Mouse (Mus musculus): Measurements from ENCODE around the gene Sytl2. TPM values are rescaled to one million over a fixed set of nuclear protein-coding genes. Genes with fewer than 3 reads are reported as not detected.

Sytl2 gene
- total RNA-seq, 1 experiment = 2.7 TPM

- H3K27ac ChIP-seq (ENCODE audit: insufficient read depth, low read depth, low read length, poor library complexity, severe bottlenecking) = no peak overlapping the region
- DNase-seq (ENCODE audit: low read depth, low spot score) = no peak
- in situ Hi-C loops (cut with MboI; ENCODE audit: low sequenced_read_pairs in 2 of 2, unreplicated experiment in 2 of 2) = no loop called here
Measured at GRCm38 (mm10) chr7:90302647-90303552, 848 bp downstream of the Sytl2 start.

GRCm38 (mm10) chr7:90306079-90306478 is 4.0 kb downstream of the Sytl2 start:
- TF ChIP-seq ZNF384 (IDR thresholded peaks at IDR 0.05; ENCODE audit: low read depth, low read length) (no peak), CHD2 (IDR thresholded peaks at IDR 0.05; ENCODE audit: low read depth, low read length) (no peak), HCFC1 (IDR thresholded peaks at IDR 0.05; ENCODE audit: borderline replicate concordance, insufficient read depth, low read length) (no peak), MAFK (IDR thresholded peaks at IDR 0.05; ENCODE audit: insufficient read depth, low read depth, low read length) (no peak), ZC3H11A (IDR thresholded peaks at IDR 0.05; ENCODE audit: borderline replicate concordance, low read depth, low read length) (no peak)
- Histone ChIP-seq H3K4me1 (ENCODE audit: control insufficient read depth in 2 of 2, insufficient read depth in 2 of 2, low read length in 2 of 2, poor library complexity in 1 of 2) (no peaks in the 10 kb centered on the region; a peak in 1 of 4 replicates), H3K4me3 (ENCODE audit: insufficient read depth in 1 of 2, low read depth in 1 of 2, low read length in 2 of 2, poor library complexity in 1 of 2, severe bottlenecking in 1 of 2) (no peak overlapping the region), H3K9me3 (ENCODE audit: control insufficient read depth, insufficient read depth, low read depth, low read length) (no peaks in the 10 kb centered on the region), H3K9ac (ENCODE audit: insufficient read depth, low read depth, low read length, poor library complexity, severe bottlenecking) (no peak overlapping the region), H3K27ac (ENCODE audit: insufficient read depth, low read depth, low read length, poor library complexity, severe bottlenecking) (no peak overlapping the region), H3K36me3 (ENCODE audit: control insufficient read depth, insufficient read depth, low read length, poor library complexity, severe bottlenecking) (no peaks in the 10 kb centered on the region)
- no peak for DNase-seq (ENCODE audit: low read depth, low spot score)
- in situ Hi-C loops (cut with MboI; ENCODE audit: low sequenced_read_pairs in 2 of 2, unreplicated experiment in 2 of 2) = no loop called here

More at GRCm38 (mm10) chr7:90302647-90303552, 848 bp downstream of the Sytl2 start:
- no peaks in the 10 kb centered on the region; a peak in 1 of 4 replicates for H3K4me1 ChIP-seq (ENCODE audit: control insufficient read depth in 2 of 2, insufficient read depth in 2 of 2, low read length in 2 of 2, poor library complexity in 1 of 2)
- TF ChIP-seq CHD2 (IDR thresholded peaks at IDR 0.05; ENCODE audit: low read depth, low read length) (no peak), HCFC1 (IDR thresholded peaks at IDR 0.05; ENCODE audit: borderline replicate concordance, insufficient read depth, low read length) (no peak), ZNF384 (IDR thresholded peaks at IDR 0.05; ENCODE audit: low read depth, low read length) (no peak), MAFK (IDR thresholded peaks at IDR 0.05; ENCODE audit: insufficient read depth, low read depth, low read length) (no peak)
- H3K9ac ChIP-seq (ENCODE audit: insufficient read depth, low read depth, low read length, poor library complexity, severe bottlenecking) = peak overlapping the region; percentile 64; the same call in 1 of the 2 replicates
- no peaks in the 10 kb centered on the region for H3K36me3 ChIP-seq (ENCODE audit: control insufficient read depth, insufficient read depth, low read length, poor library complexity, severe bottlenecking)
- peak overlapping the region; percentile 63 to 71 for H3K4me3 ChIP-seq (ENCODE audit: insufficient read depth in 1 of 2, low read depth in 1 of 2, low read length in 2 of 2, poor library complexity in 1 of 2, severe bottlenecking in 1 of 2)
- H3K9me3 ChIP-seq (ENCODE audit: control insufficient read depth, insufficient read depth, low read depth, low read length) = no peaks in the 10 kb centered on the region

- in situ Hi-C loops (cut with MboI; ENCODE audit: low sequenced_read_pairs in 2 of 2, unreplicated experiment in 2 of 2) = no loop called here
- Histone ChIP-seq H3K9me3 (ENCODE audit: control insufficient read depth, insufficient read depth, low read depth, low read length) (no peaks in the 10 kb centered on the region), H3K4me1 (ENCODE audit: control insufficient read depth in 2 of 2, insufficient read depth in 2 of 2, low read length in 2 of 2, poor library complexity in 1 of 2) (no peaks in the 10 kb centered on the region; a peak in 1 of 4 replicates), H3K36me3 (ENCODE audit: control insufficient read depth, insufficient read depth, low read length, poor library complexity, severe bottlenecking) (no peaks in the 10 kb centered on the region), H3K27ac (ENCODE audit: insufficient read depth, low read depth, low read length, poor library complexity, severe bottlenecking) (no peak overlapping the region), H3K9ac (ENCODE audit: insufficient read depth, low read depth, low read length, poor library complexity, severe bottlenecking) (no peak overlapping the region), H3K4me3 (ENCODE audit: insufficient read depth in 1 of 2, low read depth in 1 of 2, low read length in 2 of 2, poor library complexity in 1 of 2, severe bottlenecking in 1 of 2) (no peak overlapping the region)
- TF ChIP-seq HCFC1 (IDR thresholded peaks at IDR 0.05; ENCODE audit: borderline replicate concordance, insufficient read depth, low read length) = no peak
- DNase-seq (ENCODE audit: low read depth, low spot score) = no peak
Measured at GRCm38 (mm10) chr7:90306968-90307367, 4.9 kb downstream of the Sytl2 start.

GRCm38 (mm10) chr7:90308003-90308402 is 6.0 kb downstream of the Sytl2 start:
- no peaks in the 10 kb centered on the region for H3K4me1 ChIP-seq (ENCODE audit: control insufficient read depth in 2 of 2, insufficient read depth in 2 of 2, low read length in 2 of 2, poor library complexity in 1 of 2)
- no peaks in the 10 kb centered on the region for H3K36me3 ChIP-seq (ENCODE audit: control insufficient read depth, insufficient read depth, low read length, poor library complexity, severe bottlenecking)
- H3K9ac ChIP-seq (ENCODE audit: insufficient read depth, low read depth, low read length, poor library complexity, severe bottlenecking) = no peak overlapping the region
- in situ Hi-C loops (cut with MboI; ENCODE audit: low sequenced_read_pairs in 2 of 2, unreplicated experiment in 2 of 2) = no loop called here
- TF ChIP-seq CHD2 (IDR thresholded peaks at IDR 0.05; ENCODE audit: low read depth, low read length) (no peak), HCFC1 (IDR thresholded peaks at IDR 0.05; ENCODE audit: borderline replicate concordance, insufficient read depth, low read length) (no peak), MAFK (IDR thresholded peaks at IDR 0.05; ENCODE audit: insufficient read depth, low read depth, low read length) (no peak), ZC3H11A (IDR thresholded peaks at IDR 0.05; ENCODE audit: borderline replicate concordance, low read depth, low read length) (no peak), ZNF384 (IDR thresholded peaks at IDR 0.05; ENCODE audit: low read depth, low read length) (no peak)
- no peak overlapping the region for H3K4me3 ChIP-seq (ENCODE audit: insufficient read depth in 1 of 2, low read depth in 1 of 2, low read length in 2 of 2, poor library complexity in 1 of 2, severe bottlenecking in 1 of 2)
- DNase-seq (ENCODE audit: low read depth, low spot score) = no peak
- H3K27ac ChIP-seq (ENCODE audit: insufficient read depth, low read depth, low read length, poor library complexity, severe bottlenecking) = no peak overlapping the region
- no peaks in the 10 kb centered on the region for H3K9me3 ChIP-seq (ENCODE audit: control insufficient read depth, insufficient read depth, low read depth, low read length)

All from ES-E14 (cell line).